Mouse (Mus musculus): ENCODE data around the gene Wdr73. TPM values are rescaled to one million over a fixed set of nuclear protein-coding genes. Genes with fewer than 3 reads are reported as not detected.

Gene Wdr73
- polyA plus RNA-seq, 1 experiment from 2014 or later = 10.8 TPM

DNA sequence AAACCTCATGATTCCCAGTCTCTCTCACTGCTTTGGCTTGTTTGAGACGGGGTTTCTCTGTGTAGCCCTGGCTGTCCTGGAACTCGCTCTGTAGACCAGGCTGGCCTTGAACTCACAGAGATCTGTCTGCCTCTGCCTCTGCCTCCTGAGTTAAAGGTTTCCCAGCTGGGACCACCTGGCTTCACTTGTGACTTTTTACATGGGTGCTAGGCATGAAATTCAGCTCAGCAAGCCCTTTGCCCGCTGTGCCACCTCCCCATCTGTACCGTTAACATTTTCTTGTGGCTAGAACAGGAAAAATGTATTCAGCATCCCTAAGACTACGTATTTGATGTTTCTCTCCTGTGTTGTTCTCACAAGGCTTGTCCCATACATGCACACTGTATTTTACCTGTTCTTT is 50.5 kb downstream of the Wdr73 start:
- H3K27ac ChIP-seq (ENCODE audit: low read length) = no peak overlapping the region
- no peaks in the 10 kb centered on the region for H3K36me3 ChIP-seq (ENCODE audit: control insufficient read depth, insufficient read depth)
- H3K27me3 ChIP-seq (ENCODE audit: control insufficient read depth, insufficient read depth, low read depth, low read length) = no peaks in the 10 kb centered on the region
- no peak overlapping the region for H3K4me3 ChIP-seq (ENCODE audit: low read depth, low read length)
- no peaks in the 10 kb centered on the region for H3K9me3 ChIP-seq (replicated peaks; ENCODE audit: control insufficient read depth, low read length)
- no peak for ATAC-seq (ENCODE audit: low read depth)
- WGBS (ENCODE audit: insufficient replicate concordance) = 69% methylated on average over 5 of the region's 5 CpGs
- H3K4me2 ChIP-seq (ENCODE audit: low read depth, low read length) = no peak overlapping the region
- peaks cover 3% of the 10 kb centered on the region; the same call in 1 of the 2 replicates for H3K4me1 ChIP-seq (ENCODE audit: control insufficient read depth, low read depth, low read length)
- H3K9ac ChIP-seq (ENCODE audit: low read depth, low read length) = no peak overlapping the region

DNA sequence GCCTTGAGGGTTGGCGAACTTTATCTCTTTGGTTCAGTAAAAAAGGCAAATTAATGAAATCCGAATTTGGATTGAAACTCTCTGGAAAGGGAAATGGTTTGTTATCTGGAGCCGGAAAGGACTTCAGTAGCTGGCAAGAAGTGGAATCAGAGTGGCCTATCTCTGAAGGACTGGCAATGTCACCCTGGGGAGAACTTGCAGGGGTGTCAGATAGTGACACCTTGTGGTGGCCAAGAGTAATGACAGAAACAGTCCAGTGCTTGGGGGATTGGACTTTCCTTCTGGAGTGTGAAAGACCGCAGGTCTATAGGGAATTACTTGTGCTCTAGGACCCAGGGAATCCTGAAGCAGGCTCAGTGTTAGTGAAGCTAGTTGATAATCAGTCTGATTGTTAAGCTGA is 51.4 kb downstream of the Wdr73 start:
- Histone ChIP-seq H3K4me1 (ENCODE audit: control insufficient read depth, low read depth, low read length) (peaks cover 3% of the 10 kb centered on the region; the same call in 1 of the 2 replicates), H3K9ac (ENCODE audit: low read depth, low read length) (no peak overlapping the region), H3K36me3 (ENCODE audit: control insufficient read depth, insufficient read depth) (no peaks in the 10 kb centered on the region), H3K9me3 (replicated peaks; ENCODE audit: control insufficient read depth, low read length) (no peaks in the 10 kb centered on the region), H3K4me2 (ENCODE audit: low read depth, low read length) (no peak overlapping the region), H3K4me3 (ENCODE audit: low read depth, low read length) (no peak overlapping the region), H3K27ac (ENCODE audit: low read length) (no peak overlapping the region), H3K27me3 (ENCODE audit: control insufficient read depth, insufficient read depth, low read depth, low read length) (no peaks in the 10 kb centered on the region)
- no peak for ATAC-seq (ENCODE audit: low read depth)
- 17% methylated on average over 4 of the region's 4 CpGs for WGBS (ENCODE audit: insufficient replicate concordance)

DNA sequence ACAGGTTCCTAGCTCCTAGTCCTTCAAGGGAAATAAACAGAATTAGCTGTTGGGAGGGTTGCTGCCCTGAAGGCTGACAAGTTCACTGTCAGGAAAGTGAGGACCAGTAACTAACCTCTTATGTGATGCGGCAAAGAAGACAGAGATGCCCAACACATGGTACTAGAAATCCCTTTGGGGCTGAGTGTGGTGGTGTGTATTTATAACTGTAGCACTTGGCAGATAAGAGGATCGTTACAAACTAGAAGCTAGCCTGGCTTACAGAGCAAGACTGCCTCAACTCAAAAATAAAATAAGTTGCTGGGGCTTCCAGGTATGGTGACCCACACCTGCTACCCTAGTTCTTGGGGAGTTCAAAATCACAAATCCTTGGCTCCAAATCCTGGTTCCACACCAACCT is 51.8 kb downstream of the Wdr73 start:
- no peak overlapping the region for H3K4me3 ChIP-seq (ENCODE audit: low read depth, low read length)
- no peaks in the 10 kb centered on the region for H3K36me3 ChIP-seq (ENCODE audit: control insufficient read depth, insufficient read depth)
- ATAC-seq (ENCODE audit: low read depth) = no peak
- H3K27me3 ChIP-seq (ENCODE audit: control insufficient read depth, insufficient read depth, low read depth, low read length) = no peaks in the 10 kb centered on the region
- peaks cover 3% of the 10 kb centered on the region; the same call in 1 of the 2 replicates for H3K4me1 ChIP-seq (ENCODE audit: control insufficient read depth, low read depth, low read length)
- H3K27ac ChIP-seq (ENCODE audit: low read length) = no peak overlapping the region
- no peak overlapping the region for H3K9ac ChIP-seq (ENCODE audit: low read depth, low read length)
- H3K9me3 ChIP-seq (replicated peaks; ENCODE audit: control insufficient read depth, low read length) = no peaks in the 10 kb centered on the region
- 50% methylated on average over 2 of the region's 2 CpGs for WGBS (ENCODE audit: insufficient replicate concordance)
- H3K4me2 ChIP-seq (ENCODE audit: low read depth, low read length) = no peak overlapping the region

DNA sequence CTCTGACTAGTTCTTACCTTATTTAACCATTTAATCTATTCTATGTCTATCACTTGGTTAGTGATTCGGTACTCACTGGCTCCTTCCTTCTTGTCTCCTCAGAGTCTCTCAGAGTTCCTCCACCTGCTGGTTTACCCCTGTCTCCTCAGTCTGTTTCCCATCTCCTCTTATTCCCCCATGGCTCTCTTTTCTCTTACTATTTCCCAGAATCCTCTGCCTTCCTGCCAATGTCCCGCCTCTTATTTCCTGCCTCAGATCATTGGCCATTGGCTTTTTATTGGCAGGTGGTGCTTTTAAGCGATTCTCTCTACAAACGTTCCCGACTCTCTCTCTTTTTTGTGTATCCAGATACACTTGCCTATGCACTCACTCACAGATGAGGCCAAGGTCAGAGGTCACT is 54.4 kb downstream of the Wdr73 start:
- Histone ChIP-seq H3K9me3 (replicated peaks; ENCODE audit: control insufficient read depth, low read length) (no peaks in the 10 kb centered on the region), H3K27me3 (ENCODE audit: control insufficient read depth, insufficient read depth, low read depth, low read length) (no peaks in the 10 kb centered on the region), H3K4me2 (ENCODE audit: low read depth, low read length) (no peak overlapping the region), H3K4me3 (ENCODE audit: low read depth, low read length) (no peak overlapping the region), H3K36me3 (ENCODE audit: control insufficient read depth, insufficient read depth) (no peaks in the 10 kb centered on the region), H3K4me1 (ENCODE audit: control insufficient read depth, low read depth, low read length) (peaks cover 3% of the 10 kb centered on the region; the same call in 1 of the 2 replicates), H3K9ac (ENCODE audit: low read depth, low read length) (no peak overlapping the region), H3K27ac (ENCODE audit: low read length) (no peak overlapping the region)
- WGBS (ENCODE audit: insufficient replicate concordance) = 66% methylated on average over 5 of the region's 5 CpGs
- no peak for ATAC-seq (ENCODE audit: low read depth)

DNA sequence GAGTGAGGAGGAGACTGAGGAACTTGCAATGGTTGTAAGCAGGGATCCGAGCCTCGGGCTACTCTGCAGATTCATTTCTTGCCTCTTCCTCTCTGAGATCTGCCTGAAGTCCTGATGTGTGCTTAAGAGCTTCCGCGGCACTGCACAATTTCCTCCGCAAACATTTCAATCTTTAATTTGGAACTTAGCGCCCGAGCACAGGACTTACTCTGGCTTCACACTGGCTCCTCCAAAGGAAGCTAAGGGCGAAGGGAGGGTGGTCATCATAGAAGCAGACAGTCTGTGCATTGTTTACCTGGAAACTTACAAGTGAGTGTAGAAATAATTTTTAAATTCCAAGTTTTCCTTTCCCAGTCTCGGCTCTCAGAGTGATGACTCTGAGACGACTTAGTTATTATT is 54.8 kb downstream of the Wdr73 start:
- Histone ChIP-seq H3K27me3 (ENCODE audit: control insufficient read depth, insufficient read depth, low read depth, low read length) (no peaks in the 10 kb centered on the region), H3K4me3 (ENCODE audit: low read depth, low read length) (no peak overlapping the region), H3K4me2 (ENCODE audit: low read depth, low read length) (no peak overlapping the region), H3K4me1 (ENCODE audit: control insufficient read depth, low read depth, low read length) (peaks cover 3% of the 10 kb centered on the region; the same call in 1 of the 2 replicates), H3K9ac (ENCODE audit: low read depth, low read length) (no peak overlapping the region), H3K9me3 (replicated peaks; ENCODE audit: control insufficient read depth, low read length) (no peaks in the 10 kb centered on the region), H3K27ac (ENCODE audit: low read length) (no peak overlapping the region), H3K36me3 (ENCODE audit: control insufficient read depth, insufficient read depth) (no peaks in the 10 kb centered on the region)
- ATAC-seq (ENCODE audit: low read depth) = no peak
- 71% methylated on average over 10 of the region's 10 CpGs for WGBS (ENCODE audit: insufficient replicate concordance)

DNA sequence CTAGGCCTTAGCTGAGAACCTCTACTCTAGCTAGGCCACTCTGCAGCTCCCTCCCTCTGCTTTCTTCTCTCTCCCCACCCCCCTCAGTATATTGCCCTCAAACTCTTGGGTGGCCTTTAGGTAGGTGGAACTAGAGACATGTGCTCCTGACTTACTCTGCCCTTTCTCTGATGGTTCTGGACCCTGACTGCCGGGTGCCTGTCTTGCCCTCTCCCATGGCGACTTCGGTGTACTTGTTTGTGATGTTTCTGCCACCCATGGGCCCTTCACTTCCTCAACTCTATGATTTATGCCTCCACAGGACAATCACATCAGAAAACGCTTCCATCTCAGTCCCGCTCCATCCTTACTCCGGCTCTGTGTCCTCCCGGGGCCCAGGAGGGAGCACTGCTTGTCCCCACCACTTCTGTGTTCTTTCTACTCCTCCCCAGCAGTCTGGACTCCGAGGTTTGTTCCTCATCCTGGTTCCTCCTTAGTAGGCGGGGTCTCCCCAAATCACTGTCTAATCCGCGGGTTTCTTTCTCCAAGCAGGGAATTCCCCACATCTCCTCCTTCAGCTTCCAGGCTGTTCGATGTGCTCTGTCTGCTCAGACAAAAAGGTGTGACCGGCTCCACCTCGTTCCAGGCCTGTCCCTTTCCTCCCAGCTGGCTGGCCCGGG is 55.3 kb downstream of the Wdr73 start:
- Histone ChIP-seq H3K36me3 (ENCODE audit: control insufficient read depth, insufficient read depth) (no peaks in the 10 kb centered on the region), H3K4me2 (ENCODE audit: low read depth, low read length) (no peak overlapping the region), H3K27ac (ENCODE audit: low read length) (no peak overlapping the region), H3K9ac (ENCODE audit: low read depth, low read length) (no peak overlapping the region), H3K4me1 (ENCODE audit: control insufficient read depth, low read depth, low read length) (peaks cover 3% of the 10 kb centered on the region; the same call in 1 of the 2 replicates), H3K9me3 (replicated peaks; ENCODE audit: control insufficient read depth, low read length) (no peaks in the 10 kb centered on the region), H3K27me3 (ENCODE audit: control insufficient read depth, insufficient read depth, low read depth, low read length) (no peaks in the 10 kb centered on the region), H3K4me3 (ENCODE audit: low read depth, low read length) (no peak overlapping the region)
- no peak for ATAC-seq (ENCODE audit: low read depth)
- 59% methylated on average over 15 of the region's 15 CpGs for WGBS (ENCODE audit: insufficient replicate concordance)

DNA sequence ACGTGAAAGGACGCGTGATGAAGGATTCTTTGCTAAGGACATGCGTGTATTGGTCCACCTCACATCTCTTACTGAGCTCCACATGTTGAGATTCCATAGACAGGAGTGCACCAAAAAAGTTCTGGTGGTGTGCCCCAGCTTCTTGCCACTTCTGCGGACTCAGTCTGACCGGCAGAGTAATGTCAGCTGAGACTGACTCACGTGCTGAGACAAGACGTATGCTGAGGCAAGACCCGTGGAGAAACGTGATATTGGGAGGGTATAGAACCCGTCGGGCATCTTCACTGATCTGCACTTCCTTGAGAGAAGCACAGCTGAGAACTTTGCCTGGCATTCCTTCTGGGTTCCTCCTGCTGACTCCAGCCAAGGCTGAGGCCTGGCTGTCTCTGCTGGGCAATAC is 56.4 kb downstream of the Wdr73 start:
- Histone ChIP-seq H3K9ac (ENCODE audit: low read depth, low read length) (no peak overlapping the region), H3K4me2 (ENCODE audit: low read depth, low read length) (no peak overlapping the region), H3K9me3 (replicated peaks; ENCODE audit: control insufficient read depth, low read length) (no peaks in the 10 kb centered on the region), H3K4me3 (ENCODE audit: low read depth, low read length) (no peak overlapping the region), H3K27ac (ENCODE audit: low read length) (no peak overlapping the region), H3K4me1 (ENCODE audit: control insufficient read depth, low read depth, low read length) (peaks cover 3% of the 10 kb centered on the region; the same call in 1 of the 2 replicates), H3K27me3 (ENCODE audit: control insufficient read depth, insufficient read depth, low read depth, low read length) (no peaks in the 10 kb centered on the region), H3K36me3 (ENCODE audit: control insufficient read depth, insufficient read depth) (no peaks in the 10 kb centered on the region)
- ATAC-seq (ENCODE audit: low read depth) = no peak
- WGBS (ENCODE audit: insufficient replicate concordance) = 81% methylated on average over 12 of the region's 12 CpGs

DNA sequence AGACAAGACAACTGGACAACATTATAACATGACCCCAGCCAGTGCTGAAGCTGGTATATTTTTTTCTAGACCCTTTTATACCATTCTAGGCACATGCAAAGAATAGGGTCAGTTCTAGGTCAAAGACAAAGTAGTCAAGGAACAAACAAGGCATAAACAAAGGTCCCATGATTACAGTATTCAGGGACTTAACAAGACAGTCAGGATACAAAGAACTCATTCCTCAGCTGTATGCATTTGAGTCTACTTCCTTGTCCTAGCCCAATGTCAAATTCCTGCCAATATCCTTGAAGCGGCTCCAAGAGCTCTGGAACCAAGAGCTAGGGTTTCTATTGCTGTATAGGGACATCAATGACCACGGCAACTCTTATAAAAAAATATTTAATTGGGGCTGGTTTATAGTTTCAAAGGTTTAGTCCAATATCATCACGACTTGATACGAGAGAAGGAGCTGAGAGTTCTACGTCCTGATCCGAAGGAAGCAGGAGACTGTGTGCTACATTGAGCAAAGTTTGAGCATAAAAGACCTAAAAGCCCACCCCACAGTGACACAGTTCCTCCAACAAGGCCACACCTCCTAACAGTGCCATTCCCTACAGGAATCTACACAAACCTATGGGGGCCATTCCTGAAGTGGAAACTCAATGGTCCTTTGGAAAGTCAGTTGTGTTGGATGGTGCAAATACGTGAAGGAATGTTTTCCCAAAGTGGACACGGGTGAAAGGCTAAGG is 57.0 kb downstream of the Wdr73 start:
- H3K4me1 ChIP-seq (ENCODE audit: control insufficient read depth, low read depth, low read length) = no peaks in the 10 kb centered on the region
- ATAC-seq (ENCODE audit: low read depth) = no peak
- H3K9me3 ChIP-seq (replicated peaks; ENCODE audit: control insufficient read depth, low read length) = no peaks in the 10 kb centered on the region
- no peak overlapping the region for H3K4me2 ChIP-seq (ENCODE audit: low read depth, low read length)
- 76% methylated on average over 8 of the region's 8 CpGs for WGBS (ENCODE audit: insufficient replicate concordance)
- H3K27ac ChIP-seq (ENCODE audit: low read length) = no peak overlapping the region
- H3K4me3 ChIP-seq (ENCODE audit: low read depth, low read length) = no peak overlapping the region
- H3K27me3 ChIP-seq (ENCODE audit: control insufficient read depth, insufficient read depth, low read depth, low read length) = no peaks in the 10 kb centered on the region
- H3K9ac ChIP-seq (ENCODE audit: low read depth, low read length) = no peak overlapping the region
- no peaks in the 10 kb centered on the region for H3K36me3 ChIP-seq (ENCODE audit: control insufficient read depth, insufficient read depth)

DNA sequence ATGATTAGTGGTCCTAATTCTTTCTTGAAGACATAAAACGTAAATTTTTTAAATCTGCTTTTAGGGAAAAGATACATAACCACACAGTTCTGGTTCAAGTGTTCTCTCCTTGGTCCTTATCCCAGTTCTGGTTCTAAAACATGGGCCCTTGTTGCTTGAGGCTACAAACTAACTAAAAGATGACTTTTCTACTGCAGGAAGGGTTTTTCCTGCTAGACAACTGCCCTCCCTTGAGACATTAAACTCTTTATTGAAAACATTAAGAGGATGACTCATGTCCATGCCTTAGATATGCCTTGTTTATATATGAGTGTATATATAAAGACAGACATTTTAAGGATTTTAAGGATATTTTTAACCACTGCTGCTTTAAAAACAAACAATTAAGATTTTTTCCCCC is 57.9 kb downstream of the Wdr73 start:
- ATAC-seq (ENCODE audit: low read depth) = no peak
- Histone ChIP-seq H3K9me3 (replicated peaks; ENCODE audit: control insufficient read depth, low read length) (no peaks in the 10 kb centered on the region), H3K27me3 (ENCODE audit: control insufficient read depth, insufficient read depth, low read depth, low read length) (no peaks in the 10 kb centered on the region), H3K4me2 (ENCODE audit: low read depth, low read length) (no peak overlapping the region), H3K27ac (ENCODE audit: low read length) (no peak overlapping the region), H3K4me3 (ENCODE audit: low read depth, low read length) (no peak overlapping the region), H3K4me1 (ENCODE audit: control insufficient read depth, low read depth, low read length) (no peaks in the 10 kb centered on the region), H3K9ac (ENCODE audit: low read depth, low read length) (no peak overlapping the region), H3K36me3 (ENCODE audit: control insufficient read depth, insufficient read depth) (no peaks in the 10 kb centered on the region)
- 55% methylated on average over 1 of the region's 1 CpGs for WGBS (ENCODE audit: insufficient replicate concordance)
